Mouse (Mus musculus) gastrocnemius, adult 8-10 months (tissue): ENCODE data around the gene Emc3. TPM values are rescaled to one million over a fixed set of nuclear protein-coding genes. Genes with fewer than 3 reads are reported as not detected.
A peak's percentile ranks its signal among the peaks of the same experiment; 100 is the strongest.

Source experiments
- DNase-seq, 2 experiments: peaks; one replicate each; pipeline ENCODE4 v3.0.0; 2022; ENCODE audit warnings: low spot score in 2 of 2
- total RNA-seq, 4 experiments: library from RNA; stranded (reverse); gene quantifications; 2 replicates each; pipeline ENCODE4 v1.2.4; 2022

Gene Emc3
- total RNA-seq, 4 experiments from 2014 or later = 51.5 to 58.0 (median 55.0) TPM

GRCm38 (mm10) chr6:113495071-113495675 is 36.3 kb downstream of the Emc3 start:
- DNase-seq = no peak

- peak; percentile 42 to 59 for DNase-seq
These were observed 37.1 kb downstream of the Emc3 start for GRCm38 (mm10) chr6:113494258-113494788.

- DNase-seq = no peak
These were observed 39.2 kb downstream of the Emc3 start for GRCm38 (mm10) chr6:113492101-113492864.

- no peak for DNase-seq
These were observed 42.0 kb downstream of the Emc3 start for GRCm38 (mm10) chr6:113489410-113489809.

GRCm38 (mm10) chr6:113487125-113487576 is 44.3 kb downstream of the Emc3 start:
- no peak for DNase-seq

GRCm38 (mm10) chr6:113483729-113484128 is 47.7 kb downstream of the Emc3 start:
- no peak for DNase-seq

GRCm38 (mm10) chr6:113483100-113483615 is 48.3 kb downstream of the Emc3 start, which contains the start of gene Creld1:
TSS of gene Creld1 (plus strand) at chr6:113483297.
- DNase-seq = peak; percentile 92 to 95

GRCm38 (mm10) chr6:113482477-113483099 is 48.9 kb downstream of the Emc3 start:
- DNase-seq = peak in 1 of 2 experiments; percentile 45

GRCm38 (mm10) chr6:113480555-113481373 is 50.7 kb downstream of the Emc3 start:
- DNase-seq = no peak

- DNase-seq = no peak
These were observed 52.5 kb downstream of the Emc3 start for GRCm38 (mm10) chr6:113478906-113479305.

- DNase-seq = no peak
These were observed 54.1 kb downstream of the Emc3 start for GRCm38 (mm10) chr6:113477353-113477752.

- no peak for DNase-seq
These were observed 57.7 kb downstream of the Emc3 start for GRCm38 (mm10) chr6:113473715-113474114.

- no peak for DNase-seq
These were observed 58.2 kb downstream of the Emc3 start for GRCm38 (mm10) chr6:113473246-113473645.

GRCm38 (mm10) chr6:113472061-113472460 is 59.4 kb downstream of the Emc3 start:
- DNase-seq = no peak

GRCm38 (mm10) chr6:113471297-113471936 is 60.0 kb downstream of the Emc3 start, which contains the start of gene Il17rc:
TSS of gene Il17rc (plus strand) at chr6:113471427.
- peak; percentile 39 to 40 for DNase-seq

GRCm38 (mm10) chr6:113469432-113469831 is 62.0 kb downstream of the Emc3 start:
- DNase-seq = peak; percentile 58 to 70

- peak; percentile 54 to 57 for DNase-seq
These were observed 62.4 kb downstream of the Emc3 start for GRCm38 (mm10) chr6:113469021-113469420.

GRCm38 (mm10) chr6:113468512-113468911 is 62.9 kb downstream of the Emc3 start:
- no peak for DNase-seq

GRCm38 (mm10) chr6:113465602-113466001 is 65.8 kb downstream of the Emc3 start:
- no peak for DNase-seq
